Mouse (Mus musculus): ENCODE measurements around the gene Lima1.
A peak's percentile ranks its signal among the peaks of the same experiment; 100 is the strongest.

The Lima1 gene

DNA sequence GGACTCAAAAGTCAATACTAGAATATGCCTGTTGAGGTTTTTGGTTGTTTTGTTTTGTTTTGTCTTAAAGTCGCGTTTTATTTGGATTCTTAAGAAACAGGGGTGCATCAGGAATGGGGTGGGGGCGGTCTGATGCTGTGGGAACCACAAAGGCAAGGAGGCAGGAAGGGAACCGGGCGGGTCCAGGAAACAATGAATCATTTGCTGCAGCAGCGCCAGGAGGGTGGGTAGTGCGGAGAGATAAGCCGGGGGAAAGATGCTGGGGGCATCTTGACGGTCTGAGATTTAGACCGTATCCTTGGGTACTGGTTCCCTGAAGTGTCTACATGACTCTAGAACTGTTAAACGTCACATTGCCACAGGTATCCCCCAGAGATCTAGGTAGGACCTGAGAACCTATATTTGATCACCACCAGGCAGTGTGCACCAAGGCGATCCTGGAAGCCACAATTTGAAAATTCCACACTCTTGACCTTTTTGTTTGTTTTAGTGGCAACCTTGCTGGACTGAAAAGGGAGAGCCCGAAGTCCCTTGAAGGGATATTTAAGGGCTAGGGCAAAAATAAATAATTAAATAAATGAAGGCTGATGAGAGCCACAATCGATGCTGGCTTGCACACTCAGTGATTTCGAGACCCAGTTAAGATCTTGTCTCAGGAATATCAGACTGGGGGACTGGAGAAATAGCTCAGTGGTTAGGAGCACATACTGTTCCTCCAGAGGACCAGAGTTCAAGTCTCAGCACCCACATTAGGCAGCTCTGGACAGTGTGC lies 8.6 kb downstream of the Lima1 start:
- no peak for DNase-seq (ENCODE audit: low spot score)

DNA sequence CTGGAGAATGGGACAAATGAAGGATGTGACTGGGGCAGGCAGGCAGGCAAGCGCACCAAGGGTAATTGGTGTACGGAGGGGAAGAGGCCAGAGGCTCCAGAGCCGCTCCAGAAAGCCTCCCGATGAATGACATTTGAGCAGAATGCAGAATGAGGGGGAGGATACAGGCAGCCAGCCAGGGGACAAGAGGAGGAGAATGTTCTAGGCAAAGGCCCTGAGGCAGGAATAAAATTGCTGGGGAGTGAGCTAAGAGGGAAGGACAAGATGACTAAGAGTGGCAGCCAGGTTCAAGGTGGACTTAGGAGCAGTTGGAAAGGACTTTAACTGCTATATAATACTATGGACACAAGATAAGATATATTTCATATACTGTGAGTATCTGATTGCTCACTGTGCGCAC lies 9.3 kb downstream of the Lima1 start:
- no peak for DNase-seq (ENCODE audit: low spot score)

DNA sequence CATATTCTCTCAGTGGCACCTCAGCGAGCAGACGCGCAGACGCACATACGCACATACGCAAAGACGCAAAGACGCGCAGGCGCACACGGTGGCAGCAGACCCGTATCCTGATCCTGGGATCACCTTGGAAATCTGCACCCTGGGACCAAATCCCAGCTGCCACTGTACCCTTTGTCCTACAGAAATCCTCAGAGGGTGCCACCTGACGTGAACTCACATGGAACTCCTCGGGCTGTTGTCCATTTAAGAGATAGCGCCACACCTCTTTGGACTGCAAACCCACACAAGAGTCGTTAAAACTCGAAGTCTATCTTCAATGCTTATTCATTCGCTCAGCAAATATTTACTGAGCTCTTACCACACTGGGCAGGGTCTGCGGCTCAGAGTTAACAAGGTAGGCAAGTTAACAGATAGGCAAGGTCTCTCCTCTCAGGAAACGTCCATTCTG lies 9.7 kb downstream of the Lima1 start:
- DNase-seq (ENCODE audit: low spot score) = no peak

DNA sequence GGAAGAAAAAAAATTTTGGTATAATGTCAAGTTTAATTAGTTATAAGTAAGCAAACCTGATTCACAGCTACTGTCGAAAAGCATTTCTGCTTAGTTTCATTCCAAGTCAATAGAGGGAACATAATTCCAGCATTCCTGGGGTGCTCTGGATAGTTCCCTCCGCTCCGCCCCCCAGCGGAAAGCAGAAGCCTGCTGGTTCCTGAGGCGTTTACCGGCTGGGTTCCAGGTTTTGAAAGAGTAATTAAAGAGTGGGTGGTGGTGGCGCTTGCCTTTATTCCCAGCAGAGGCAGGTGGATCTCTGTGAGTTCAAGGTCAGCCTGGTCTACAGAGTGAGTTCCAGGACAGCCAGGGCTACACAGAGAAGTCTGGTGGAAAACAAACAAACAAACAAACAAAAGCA lies 10.2 kb downstream of the Lima1 start:
- DNase-seq (ENCODE audit: low spot score) = no peak

DNA sequence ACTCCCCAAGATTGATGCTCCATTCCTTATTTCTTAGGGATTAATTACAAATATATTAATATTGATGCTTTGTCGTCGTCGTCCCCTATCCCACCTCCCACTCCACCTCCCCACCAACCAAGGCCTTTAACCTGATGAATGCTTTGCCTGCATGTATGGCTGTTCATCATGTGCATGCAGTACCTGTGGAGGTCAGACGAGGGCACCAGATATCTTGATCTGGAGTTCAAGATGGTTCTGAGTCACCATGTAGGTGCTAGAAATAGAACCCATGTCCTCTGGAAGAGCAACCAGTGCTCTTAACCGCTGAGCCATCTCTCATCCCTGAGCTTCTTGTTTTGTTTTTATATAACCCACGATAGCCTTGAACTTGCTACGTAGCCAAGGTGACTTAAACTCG lies 11.5 kb downstream of the Lima1 start:
- DNase-seq (ENCODE audit: low spot score) = no peak

DNA sequence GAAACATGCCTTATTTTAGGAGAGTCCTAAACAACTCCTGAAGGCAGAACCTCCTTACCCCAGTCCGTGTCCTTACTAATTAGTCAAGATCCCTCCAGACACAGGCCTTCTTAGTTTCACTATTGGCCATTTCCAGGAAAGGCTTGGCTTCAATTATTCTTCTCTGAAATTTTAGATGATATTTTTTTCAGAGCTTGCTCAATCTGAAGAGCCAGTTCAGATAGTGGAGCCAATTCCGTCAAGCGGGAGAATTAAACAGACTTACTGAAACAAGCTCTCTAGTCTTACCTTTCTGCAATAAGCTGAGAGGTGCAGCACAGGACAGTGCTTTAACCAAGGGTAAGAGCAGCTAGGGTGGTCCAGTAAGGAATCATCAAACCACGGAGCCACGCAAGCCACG lies 11.9 kb downstream of the Lima1 start:
- no peak for DNase-seq (ENCODE audit: low spot score)

DNA sequence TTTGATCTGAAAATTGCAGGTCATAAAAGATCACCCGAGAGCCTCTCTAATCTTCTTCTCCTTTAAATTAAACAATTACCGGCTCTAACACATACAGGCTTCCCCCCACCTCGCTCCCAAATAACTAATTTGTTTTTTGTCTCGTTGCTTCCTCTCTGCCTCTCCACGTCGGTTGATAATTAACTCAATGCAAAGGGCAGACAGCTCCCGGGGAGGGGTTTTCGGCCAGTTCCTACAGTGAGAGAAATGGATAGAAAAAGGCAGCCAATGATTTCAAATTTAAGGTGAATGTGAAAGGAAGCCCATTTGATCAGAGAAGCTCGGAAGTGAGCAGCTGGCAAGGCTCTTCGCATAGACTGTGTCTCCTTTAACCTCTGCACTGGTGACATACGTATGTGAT lies 12.8 kb downstream of the Lima1 start:
- no peak for DNase-seq (ENCODE audit: low spot score)

DNA sequence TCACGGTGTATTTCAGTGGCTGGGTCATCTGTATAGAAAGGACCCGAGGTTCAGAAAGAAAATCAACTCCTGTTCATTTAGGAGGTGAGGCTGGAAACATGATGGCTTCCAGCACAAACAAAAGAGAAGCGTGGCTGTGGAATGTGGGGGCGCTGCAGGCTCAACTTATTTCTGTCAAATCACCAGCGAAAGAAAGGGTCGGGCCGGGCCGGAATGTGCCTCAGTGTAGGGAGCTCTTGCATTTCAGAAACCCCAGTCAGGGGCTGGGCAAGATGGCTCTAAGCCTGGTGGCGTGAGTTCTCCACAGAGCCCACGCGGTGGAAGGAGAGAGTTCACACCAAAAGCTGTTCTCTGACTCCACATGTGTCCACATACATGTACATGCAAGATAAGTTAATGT lies 13.3 kb downstream of the Lima1 start:
- DNase-seq (ENCODE audit: low spot score) = peak; percentile 17

DNA sequence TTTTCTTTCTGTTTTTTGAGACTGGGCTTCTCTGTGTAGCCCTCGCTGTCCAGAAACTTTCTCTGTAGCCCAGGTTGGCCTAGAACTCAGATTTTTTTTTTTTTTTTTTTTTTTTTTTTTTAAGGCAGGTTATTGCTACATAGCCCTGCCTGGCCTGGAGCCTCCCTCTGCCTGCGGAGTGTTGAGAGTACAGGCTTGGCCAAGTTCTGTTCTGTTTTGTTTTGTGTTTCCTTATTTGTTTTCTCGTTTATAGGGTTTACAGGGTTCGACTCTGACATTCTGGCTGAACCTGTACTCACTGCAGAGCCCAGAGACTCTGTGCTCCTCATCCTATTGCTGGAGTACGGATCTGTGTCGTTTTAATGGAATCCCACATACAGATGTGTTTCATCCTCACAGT lies 13.7 kb downstream of the Lima1 start:
- DNase-seq (ENCODE audit: low spot score) = no peak

DNA sequence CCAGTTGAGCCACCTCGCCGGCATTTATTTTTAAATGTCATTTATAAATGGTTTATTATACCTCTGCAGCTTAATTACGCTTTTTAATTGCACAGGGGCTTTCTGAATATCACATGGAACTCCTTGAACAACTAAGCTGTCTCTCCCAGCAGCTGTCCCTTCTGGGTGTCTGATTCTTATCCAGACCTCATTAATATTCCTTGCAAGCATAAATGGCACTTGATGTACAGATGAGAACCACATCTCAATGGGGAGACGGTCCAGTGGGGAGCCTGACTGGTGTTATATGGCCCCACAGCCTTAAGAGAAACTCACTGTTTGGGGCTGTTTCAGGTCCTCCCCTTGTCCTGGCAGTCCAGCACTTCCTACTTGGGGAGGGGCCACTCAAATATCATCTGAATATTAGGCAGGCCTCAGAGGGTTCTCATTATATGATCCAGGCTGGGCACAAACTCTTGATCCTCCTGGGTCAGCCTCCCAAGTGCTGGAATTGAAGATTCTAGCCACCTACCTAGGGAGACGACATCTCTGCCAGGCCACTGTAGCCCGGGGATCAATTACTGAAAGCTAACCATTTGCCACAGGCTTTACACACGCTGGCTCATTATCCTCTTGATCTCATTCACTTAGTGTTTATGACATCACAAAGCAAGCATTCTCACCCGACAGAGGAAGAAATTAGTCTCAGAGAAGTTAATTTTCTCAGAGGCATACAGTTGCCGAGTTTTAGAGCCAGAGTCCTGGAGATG lies 15.4 kb downstream of the Lima1 start:
- no peak for DNase-seq (ENCODE audit: low spot score)

DNA sequence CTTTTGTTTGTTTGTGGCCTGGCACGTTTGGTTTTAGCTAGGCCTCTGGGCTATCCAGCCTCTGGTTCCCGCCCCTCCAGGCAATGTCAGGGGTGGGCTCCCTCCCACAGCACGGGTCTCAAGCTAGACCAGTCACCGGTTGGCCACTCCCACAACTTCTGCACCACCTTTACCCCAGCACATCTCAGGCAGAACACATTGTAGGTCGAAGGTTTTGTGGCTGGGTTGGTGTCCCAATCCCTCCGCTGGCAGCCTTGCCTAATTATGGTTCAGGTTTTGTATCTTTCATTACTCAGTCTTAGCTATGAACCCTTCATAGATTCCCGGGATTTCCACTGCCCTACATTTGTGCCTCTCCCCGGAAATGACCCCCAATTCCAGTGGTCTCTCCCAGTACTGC lies 17.8 kb downstream of the Lima1 start:
- no peak for DNase-seq (ENCODE audit: low spot score)

DNA sequence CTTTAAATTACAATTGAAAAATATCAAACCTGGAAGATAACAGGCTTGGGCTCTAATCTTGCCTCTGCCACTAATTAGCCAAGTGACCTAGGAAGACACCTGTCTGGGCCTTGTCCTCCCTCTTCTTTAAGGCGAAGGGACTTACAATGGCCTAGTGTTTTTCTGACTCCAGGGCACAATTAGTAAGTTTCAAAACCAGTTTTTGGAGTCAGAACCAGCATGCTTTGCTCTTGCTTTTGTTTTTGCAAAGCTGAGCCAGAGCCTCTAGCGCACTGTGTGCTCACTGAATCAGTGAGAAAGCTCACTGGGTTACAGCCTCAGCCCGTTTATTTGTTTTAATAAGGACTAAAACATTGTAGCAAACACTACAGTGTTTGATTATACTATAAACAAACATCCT lies 20.1 kb downstream of the Lima1 start:
- no peak for DNase-seq (ENCODE audit: low spot score)

DNA sequence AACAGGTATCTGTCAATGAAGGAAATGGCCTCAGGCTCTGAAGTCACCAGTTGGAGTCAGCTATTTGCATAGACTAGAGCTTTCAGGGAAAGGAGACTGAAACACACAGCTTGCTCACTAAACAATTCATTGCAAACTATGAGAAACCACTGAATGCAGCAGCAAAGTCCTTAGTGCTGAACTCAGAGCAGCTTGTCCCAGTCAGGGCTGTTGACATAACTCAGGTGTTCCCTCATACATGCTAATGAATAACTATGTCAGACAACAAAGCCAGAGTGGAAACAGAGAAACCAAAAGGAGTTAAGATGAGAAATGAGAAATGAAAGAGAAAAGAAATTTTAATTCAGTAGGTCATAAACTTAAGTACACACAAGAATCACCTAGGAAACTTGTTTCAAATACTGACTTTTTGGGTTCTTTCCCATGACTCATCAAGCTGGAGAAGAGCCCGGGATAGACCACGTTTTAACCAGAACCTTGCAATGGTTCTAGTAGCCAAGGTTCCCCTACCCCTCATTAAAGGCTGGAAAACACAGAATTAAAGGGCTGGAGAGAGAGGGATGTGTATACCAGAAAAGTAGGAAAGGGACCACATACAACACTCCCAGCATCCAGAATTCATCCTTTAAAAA lies 22.5 kb downstream of the Lima1 start:
- DNase-seq (ENCODE audit: low spot score) = no peak

DNA sequence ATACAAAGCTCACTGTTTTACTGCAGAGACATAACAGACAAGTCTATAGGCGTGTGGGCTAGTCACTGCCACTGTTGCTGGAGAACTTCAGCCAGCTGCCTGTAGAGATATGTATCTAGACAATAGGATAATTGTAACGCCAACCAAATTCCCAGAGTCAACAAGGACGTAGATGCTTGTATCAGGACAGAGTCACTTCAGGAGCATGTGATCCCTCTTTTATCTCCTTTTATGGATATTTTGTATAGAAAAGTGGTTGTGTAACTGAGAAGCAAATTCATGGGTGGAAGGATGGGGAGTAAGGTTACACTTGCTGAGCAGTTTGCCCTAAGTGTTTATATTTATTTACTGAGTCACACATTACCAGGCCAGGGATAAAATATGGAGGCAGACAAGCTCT lies 25.0 kb downstream of the Lima1 start:
- DNase-seq (ENCODE audit: low spot score) = no peak

DNA sequence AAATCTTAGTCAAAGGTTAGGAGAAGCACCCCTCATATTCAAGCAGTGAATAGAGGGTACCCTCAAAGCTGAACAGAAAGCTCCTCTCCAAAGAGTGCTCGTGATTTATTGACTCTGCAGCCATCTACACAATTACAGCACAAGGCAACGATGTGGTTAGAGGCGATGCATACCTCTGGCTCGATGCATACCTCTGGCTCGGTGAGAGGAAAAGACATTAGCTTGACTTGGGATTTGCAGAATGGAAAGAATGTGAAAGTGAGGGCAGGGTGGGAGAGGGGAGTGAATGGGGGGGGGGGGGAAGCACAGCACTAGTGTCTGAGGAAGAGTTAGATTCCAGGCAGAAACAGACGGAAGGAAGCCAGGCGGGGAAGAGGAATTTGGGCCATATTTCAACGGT lies 27.3 kb downstream of the Lima1 start:
- DNase-seq (ENCODE audit: low spot score) = no peak

DNA sequence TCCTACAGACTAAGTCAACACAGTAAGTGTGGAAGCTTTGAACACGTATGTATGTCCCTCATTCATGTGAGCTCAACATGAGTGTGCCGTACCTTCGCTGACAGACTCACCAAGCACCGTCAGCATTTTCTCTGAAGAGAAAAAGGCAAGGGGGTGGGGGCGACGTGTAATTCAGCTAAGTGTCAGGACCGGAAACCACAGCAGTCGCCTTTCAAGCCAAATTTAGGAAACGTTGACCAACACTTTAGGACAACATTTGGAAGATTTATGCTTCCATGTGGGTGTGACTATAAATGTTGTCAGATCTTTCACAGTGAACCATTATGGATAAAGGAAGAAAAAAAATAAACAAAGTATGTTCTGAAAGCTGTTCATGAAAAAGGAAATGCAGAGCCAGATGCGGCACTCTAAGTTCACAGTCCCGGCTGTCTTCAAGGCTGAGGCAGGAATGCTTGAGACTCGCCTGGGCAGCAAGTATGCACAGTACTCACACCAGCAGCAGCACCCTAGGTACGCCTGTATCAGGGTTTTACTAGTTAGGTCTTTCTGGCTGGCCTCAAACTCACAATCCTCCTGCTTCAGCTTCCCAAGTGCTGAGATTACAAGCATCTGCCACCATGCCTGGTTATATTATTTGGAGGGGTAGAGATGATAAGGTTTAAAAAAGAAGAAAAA lies 27.9 kb downstream of the Lima1 start:
- no peak for DNase-seq (ENCODE audit: low spot score)

DNA sequence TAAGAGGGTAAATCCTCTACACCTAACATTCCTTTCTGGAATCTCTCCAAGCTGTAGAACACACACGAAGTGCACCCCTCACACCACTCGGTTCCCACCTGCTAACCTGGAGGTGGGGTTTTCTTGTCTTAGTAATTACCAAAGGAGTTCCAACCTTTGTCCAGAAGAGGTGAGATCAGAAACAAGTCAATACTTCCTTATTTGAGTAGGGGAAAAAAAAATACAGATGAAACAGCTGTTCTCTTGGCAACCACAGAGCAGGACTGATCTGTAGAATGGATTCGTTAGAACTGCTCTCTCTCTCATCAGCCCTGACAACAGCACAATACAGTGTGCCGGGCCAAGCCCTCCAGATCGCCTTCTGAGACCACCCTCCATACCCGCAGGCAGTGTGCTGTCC lies 28.6 kb downstream of the Lima1 start:
- no peak for DNase-seq (ENCODE audit: low spot score)

DNA sequence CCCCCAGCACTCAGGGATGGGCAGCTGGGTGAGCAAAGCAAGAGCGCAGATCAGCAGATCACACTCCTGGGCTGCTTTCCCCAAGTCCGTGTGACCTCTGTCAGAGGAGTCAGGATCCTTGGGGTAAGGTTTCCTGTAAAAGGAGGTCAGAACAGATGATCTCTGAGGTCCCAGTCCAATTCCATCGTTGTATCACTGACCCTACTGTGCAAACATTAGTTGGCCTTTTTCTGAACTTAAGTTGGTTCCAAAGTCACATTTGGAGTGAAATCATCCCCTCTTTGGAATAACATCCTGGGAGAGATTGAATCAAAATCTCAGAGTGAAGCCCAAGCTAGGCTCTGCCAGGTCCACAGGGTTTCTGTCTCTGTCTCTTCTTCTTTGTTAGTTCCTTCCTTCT lies 31.4 kb downstream of the Lima1 start:
- DNase-seq (ENCODE audit: low spot score) = no peak

DNA sequence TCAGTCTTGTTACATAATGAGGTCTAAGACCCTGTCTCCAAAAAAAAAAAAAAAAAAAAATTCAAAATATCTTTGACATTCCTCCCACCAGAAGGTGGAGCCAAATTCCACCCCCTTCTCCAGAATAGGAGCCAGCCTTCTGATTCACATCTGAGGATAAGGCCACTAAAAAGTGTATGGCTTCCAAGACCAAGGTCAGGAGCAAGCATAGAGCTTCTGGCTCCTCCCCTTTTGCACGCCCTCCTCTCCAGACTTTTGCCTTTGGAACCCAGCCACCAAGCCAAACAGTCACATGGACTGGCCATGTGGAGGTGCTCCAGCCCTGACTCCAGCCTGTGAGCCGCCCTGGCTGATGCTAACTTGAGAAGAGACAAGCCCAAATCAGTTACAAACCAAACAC lies 35.3 kb downstream of the Lima1 start:
- peak; percentile 22 for DNase-seq (ENCODE audit: low spot score)

DNA sequence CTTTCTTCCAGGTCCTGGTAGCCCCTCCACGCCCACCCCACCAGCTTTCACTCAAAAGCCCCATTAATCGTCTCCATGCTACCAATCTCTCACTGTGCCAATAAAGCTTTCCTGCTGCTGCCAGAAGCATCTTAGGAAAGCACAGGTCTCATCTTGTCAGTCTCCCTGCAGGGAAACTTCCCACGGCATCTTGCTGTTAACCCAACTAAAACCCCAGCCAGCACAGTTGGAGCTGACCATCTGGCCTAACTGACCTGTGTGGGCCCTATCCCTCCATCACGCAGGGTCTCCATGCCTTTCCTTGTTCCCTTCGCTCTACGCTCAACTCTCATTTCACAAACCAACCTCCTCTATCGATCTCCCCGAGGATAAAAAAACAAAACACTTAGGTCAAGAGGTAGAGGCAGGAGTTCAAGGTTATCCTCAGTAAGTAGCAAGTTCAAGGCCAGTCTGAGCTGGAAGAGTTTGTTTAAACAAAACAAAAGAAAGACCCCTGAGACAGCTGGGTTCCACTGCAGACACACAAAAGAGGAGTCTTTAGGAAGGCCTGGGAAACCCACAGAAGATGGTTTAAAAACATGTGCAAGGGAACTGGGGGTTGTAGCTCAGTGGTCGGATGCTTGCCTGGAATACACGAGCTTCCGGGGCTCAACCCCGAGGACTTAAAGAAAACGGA lies 36.0 kb downstream of the Lima1 start:
- DNase-seq (ENCODE audit: low spot score) = no peak

DNA sequence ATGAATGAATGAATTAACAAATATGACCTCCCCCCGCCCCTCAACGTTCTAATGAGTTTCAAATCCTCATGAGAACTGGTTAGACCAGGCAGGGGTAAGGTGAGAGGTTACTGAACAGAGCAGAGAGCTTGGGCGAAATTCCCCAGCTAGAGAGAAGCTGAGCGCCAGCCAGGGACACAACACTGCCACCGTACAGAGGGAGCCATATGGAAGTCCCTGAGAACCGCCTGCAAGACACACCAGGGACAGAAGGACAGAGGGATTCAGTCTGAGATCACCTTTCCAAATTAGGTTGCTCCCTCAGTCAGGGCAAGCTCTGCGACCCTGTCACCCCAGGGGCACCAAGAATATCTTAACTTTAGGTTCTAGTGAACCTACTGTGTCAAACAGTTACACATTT lies 37.7 kb downstream of the Lima1 start:
- DNase-seq (ENCODE audit: low spot score) = no peak

DNA sequence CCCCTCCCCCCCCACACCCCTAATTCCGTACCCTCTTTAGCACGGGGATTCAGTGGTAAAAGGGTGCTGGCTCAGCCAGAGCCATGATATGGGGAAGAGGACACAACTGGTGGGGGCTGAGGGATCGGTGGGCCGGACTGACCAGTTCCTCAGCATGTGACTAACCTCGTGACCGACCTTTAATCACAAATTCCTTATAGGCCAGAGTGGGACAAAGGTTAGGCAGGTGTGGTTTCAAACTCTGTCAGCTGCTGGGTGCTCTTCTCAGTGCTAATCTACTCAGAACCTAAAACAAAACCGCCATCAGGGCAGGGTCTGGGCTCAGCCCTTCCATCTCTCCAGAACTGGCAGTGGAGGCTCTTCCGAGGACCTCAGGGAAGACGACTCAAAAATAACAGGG lies 40.1 kb downstream of the Lima1 start:
- no peak for DNase-seq (ENCODE audit: low spot score)

All from retina, embryonic 14.5 days (tissue).